Mouse (Mus musculus) megakaryocyte, embryonic 14.5 days (primary cell): Measurements from ENCODE around the gene Gm2696.

Source experiments
- FLI1 ChIP-seq: IDR thresholded peaks from 2 replicates; pipeline ENCODE4 v1.6.1; 2012; ENCODE audit warnings: low read length, inconsistent platforms, mixed read lengths
- GATA1 ChIP-seq: IDR thresholded peaks from 3 replicates; pipeline ENCODE4 v1.6.1; 2012; ENCODE audit warnings: mixed read lengths, low read length, inconsistent platforms, borderline replicate concordance

DNA sequence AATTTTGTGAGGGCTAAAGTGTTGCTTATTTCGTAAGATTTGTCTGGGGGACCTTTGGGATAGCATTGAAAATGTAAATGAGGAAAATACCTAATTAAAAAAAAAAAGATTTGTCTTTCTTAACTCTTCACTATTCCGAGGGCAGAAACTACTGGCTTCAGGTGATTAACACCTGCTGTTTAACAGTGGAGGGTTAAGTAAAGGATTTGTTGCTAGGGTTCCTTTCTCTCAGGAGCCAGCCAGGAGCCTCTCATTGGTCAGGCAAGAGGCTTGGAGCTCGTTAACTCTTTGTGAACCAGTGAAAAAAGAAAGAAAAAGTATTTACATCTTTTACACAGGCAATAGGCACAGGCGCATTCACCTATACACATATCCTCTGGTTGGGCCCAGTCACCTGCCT is 4.7 kb downstream of the Gm2696 start:
- TF ChIP-seq GATA1 (no peak), FLI1 (no peak)
